Mouse (Mus musculus) mature B cell (primary cell): ENCODE results near the gene Uhrf1bp1l.
"Not testable (repeated sequence)": the region's sequence is repeated elsewhere in the genome, so short reads cannot be mapped to it uniquely, and the experiment has no call there.

ENCODE experiments used
- in situ Hi-C: fragments of 300-500 bp; cut with MboI; formaldehyde crosslinking; loops from 2 replicates; pipeline ENCODE4 v1.14.3; 2019

Gene Uhrf1bp1l

DNA sequence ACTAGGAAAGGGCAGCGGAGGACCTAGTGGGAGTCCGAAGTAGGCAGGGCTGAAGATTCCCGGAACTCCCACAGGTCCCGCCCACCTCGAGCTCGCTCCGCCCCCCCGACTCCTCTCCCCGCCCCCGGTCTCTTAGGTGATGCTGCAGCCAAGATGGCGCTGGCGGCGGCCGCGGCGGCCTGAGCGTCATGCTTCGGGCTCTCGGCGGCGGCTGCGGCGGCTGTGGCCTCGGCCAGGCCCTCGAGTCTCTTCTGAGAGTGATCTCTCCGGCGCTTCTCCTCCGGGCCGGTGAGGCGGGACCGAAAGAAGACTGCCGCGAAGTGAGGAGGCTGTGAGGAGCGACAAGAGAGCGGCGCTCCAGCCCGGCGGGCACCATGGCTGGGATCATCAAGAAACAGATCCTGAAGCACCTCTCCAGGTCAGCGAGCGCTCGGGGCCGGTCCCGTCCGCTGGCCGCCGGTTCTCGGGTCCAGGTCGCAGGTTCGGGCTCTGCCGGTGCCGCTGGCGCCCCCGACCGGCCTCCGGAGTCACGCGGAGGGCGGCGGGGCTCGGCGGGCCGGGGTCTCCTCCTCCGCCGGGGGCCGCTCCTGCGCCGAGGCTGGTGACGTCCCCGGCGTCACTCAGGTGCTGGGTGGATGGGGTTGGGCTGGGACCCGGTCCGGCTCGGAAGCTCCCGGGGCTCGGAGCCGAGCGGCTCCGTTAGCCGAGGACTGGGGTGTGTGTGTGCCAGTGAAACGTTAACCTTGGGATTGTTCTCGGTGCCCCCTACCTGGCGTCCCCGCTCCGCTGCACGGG, at the start of gene Uhrf1bp1l:
Gene Uhrf1bp1l (plus strand): TSS at position 121 of the 795 bp plus-strand sequence.
- in situ Hi-C loops: no loop called here

DNA sequence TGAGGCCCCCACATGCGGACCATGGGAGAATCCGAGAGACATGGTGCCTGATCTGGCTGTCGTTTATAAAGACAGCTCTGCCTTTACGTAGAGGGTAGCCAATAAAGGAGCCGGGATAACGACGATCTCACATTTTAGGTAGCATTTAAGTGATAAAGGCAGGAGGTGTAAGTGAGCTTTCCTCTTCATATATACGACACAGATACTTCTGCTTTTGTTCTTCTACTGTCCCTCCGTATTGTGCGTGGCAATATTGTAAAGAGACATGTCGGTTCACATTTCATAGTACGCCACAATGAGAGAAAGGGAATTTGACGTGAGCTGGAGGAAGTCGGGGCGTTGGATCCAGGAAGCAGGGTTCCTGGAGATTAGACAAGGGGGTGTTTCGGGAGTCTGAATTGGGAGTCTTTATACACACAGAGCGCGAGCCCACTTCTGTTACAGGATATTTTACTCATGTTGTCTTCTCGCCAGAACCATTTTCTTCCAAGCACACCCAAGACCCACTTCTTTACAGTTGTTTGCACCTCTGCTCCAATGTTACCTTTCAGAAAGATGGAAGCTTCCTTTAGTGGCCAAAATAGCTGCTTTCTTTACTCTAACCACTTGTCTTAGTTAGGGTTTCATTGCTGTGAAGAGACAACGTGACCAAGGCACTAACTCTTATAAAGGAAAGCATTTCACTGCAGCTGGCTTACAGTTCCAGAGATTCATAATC, 49.4 kb upstream of the Uhrf1bp1l start:
- in situ Hi-C loops: no loop called here

DNA sequence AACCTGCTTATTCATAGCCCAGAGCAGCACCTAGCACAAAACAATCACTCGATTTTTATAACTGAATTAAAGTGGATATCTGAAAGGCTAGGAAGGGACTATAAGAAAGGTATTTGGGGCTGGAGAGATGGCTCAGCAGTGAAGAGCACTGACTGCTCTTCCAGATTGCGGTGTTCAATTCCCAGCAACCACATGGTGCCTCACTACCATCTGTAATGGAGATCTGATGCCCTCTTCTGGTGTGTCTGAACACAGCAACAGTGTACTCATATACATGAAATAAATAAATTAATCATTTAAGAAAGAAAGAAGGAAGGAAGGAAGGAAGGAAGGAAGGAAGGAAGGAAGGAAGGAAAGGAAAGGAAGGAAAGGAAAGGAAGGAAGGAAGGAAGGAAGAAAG, 48.5 kb upstream of the Uhrf1bp1l start:
- in situ Hi-C loops: not testable (repeated sequence)

DNA sequence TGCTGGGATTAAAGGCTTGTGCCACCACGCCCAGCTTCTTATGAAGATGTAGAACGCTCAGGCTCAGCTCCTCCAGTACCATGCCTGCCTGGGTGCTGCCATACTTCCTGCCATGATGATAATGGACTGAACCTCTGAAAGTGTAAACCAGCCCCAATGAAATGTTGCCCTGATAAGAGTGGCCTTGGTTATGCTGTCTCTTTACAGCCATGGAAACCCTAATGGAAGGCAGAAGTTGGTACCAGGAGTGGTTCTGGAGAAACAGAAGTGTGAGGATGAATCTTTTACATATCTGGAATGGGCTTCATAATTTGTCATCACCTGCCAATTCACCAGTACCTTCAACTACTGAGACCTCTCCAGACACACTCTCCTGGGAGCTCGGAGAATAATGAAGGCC, 46.8 kb upstream of the Uhrf1bp1l start:
- in situ Hi-C loops: no loop called here

DNA sequence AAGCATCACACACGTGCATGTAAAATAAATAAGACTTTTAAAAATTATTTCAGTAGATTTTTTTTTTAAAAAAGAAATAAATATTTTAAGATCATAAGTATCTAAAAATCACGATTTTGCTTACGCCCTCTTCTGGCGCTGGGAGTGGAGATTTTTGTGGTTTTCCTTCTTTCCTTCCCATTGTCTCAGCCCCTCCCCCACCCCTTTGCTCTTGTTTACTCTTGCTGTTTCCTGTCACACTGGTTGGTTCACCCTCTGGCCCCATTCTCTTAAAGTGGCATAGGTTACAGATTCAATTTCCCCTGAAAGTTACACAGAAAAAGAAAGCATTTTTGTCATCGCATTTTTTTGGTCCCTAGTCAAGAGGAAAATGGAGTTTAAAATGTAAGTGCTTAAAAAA, 41.7 kb upstream of the Uhrf1bp1l start:
- in situ Hi-C loops: no loop called here

GRCm38 (mm10) chr10:89707397-89707796, 37.4 kb upstream of the Uhrf1bp1l start:
- in situ Hi-C loops: no loop called here

DNA sequence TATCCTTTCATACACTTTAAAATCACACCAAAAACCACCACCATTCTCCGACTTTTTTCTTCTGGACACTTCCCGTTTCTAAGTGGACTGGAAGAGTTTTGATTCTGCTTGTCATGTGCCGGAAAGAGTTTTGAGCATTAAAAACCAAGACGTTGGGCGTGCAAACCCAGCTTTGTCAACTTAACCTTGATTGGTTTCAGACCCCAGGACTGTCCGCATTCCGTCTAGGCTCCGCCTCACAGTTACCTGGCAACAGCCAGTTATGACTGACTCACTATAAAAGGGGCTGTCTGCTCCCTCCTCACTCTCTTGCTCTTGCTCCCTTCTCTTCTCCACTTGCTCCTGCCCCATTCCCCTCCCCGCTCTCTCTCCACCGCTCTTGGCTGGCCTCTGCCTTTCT, 36.1 kb upstream of the Uhrf1bp1l start:
- in situ Hi-C loops: no loop called here

DNA sequence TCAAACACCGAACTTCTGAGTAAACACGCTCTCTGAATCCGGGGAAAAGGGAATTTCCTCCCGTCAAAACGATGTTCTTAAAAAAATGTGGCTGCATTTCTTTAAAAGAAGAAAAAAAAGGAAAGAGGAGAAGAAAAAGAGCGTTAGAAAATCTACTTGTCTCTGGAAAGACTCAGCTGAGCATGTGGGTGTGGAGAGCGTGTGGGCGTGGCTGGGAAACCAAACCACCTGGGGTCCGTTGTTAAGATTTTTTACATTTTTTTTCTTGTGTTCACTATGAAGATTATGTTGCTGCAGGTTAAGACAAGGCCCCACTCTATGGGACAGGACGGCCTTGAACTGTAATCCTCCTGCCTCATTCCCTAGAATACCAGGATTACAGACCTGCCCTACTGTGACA, 29.9 kb upstream of the Uhrf1bp1l start:
- in situ Hi-C loops: no loop called here

DNA sequence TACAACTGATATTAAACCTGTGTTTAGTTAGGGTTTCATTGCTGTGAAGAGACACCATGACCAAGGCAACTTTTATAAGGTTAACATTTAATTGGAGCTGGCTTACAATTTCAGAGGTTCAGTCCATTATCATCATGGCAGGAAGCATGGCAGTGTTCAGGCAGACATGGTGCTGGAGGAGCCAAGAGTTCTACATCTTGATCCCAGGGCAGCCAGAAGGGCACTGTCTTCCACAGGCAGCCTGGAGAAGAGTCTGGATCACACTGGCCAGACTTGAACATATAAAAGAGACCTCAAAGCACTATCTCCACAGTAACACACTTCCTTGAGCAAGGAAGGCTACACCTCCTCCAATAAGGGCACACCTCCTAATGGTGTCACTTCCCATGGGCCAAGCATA, 24.5 kb upstream of the Uhrf1bp1l start:
- in situ Hi-C loops: no loop called here

- in situ Hi-C loops: no loop called here
Measured at GRCm38 (mm10) chr10:89720796-89721195, 24.0 kb upstream of the Uhrf1bp1l start.

DNA sequence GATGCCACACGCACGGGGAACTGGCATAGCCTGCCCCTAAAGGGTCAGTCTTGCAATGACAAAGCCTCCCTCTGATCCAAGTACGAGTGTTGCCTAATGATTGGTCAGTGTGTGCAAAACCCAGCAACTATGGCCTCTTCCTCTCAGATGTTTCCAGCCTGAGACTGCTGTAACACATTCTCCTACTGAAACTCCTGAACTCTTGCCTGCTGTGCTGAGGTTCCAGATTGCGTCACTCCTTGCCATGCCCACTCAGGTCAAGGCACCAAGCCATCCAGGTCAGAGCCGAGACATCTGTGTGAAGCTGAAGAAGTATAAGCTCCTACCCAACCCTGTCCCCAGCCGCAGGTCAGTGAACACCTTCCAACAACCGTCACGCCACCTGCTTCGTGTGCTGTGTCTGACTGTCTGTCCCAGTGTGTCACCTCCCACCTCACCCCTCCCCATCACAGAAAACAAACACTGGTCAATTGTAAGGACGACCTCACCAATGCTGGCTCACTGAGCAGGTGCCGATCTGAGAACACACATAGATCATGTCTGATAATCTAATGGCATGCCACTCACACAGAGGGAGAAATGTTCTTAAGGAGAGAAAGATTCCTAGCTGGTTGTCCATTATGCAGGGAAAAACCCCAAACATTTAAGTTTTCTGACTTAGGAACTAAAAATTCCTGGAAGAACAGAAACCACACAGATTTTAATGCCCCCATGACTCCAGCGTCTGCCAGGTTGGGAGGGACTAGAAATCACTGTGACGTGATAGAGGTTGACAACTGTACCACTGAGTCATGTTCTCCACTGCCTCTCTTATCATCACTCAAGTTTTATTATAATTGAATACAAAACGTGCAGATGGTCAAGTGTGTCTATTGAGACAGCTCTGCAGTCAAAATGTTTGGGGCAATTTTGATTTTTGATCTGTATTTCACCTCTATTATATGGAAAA, 22.3 kb upstream of the Uhrf1bp1l start:
- in situ Hi-C loops: no loop called here

GRCm38 (mm10) chr10:89730386-89730785, 14.4 kb upstream of the Uhrf1bp1l start:
- in situ Hi-C loops: no loop called here

DNA sequence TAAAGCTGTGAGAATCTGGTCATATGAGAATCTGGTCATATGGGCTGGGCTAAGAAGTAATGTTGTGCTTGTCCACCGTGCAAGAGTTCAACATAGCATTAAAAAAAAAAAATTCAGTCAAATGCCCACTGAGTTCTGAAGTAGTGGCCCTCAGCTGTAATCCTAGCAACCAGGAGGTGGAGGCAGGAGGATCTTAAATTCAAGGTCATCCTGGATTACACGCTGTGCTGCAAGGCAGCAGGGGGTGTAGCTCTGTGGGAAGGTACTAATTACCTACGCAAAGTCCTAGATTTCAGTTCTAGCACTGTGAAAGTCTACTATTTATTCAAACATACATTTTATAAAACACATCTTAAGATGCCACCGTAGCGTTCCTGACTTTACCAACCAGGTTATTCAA, 13.4 kb upstream of the Uhrf1bp1l start:
- in situ Hi-C loops: no loop called here

- in situ Hi-C loops: no loop called here
Measured at GRCm38 (mm10) chr10:89732001-89732794, 12.6 kb upstream of the Uhrf1bp1l start, which contains the start of gene Actr6. Actr6 (minus strand) TSS chr10:89732295.

DNA sequence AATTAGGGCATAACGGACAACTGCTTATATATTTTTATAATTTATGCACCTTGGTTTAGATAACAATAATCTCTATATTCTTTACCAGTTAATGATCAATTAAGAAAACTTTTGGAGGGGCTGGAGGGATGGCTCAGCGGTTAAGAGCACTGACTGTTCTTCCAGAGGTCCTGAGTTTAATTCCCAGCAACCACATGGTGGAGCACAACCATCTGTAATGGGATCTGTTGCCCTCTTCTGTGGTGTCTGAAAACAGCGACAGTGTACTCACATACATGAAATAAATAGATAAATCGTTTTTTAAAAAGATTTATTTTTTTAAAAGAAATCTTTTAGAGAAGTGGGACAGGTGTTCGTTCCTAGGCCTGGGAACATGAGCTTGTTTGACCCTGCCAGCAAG, 7.7 kb upstream of the Uhrf1bp1l start:
- in situ Hi-C loops: no loop called here

DNA sequence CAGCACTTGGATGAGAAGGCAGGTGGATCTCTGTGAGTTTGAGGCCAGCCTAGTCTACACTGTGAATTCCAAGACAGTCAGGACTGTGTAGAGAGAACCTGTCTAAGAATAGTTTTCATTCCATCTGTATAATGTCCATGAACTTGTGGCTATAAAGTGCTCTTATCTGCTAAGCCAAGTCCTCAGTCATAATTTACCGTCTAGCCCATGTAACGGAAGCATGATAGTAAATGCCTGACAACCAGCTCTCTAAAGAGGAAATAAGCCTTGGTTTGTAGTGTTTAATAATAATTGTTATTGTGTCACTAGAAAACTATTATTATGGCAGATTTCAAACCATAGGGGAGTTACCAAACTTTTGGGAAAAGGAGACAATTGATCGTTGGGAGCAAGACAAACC, 6.9 kb upstream of the Uhrf1bp1l start:
- in situ Hi-C loops: no loop called here

DNA sequence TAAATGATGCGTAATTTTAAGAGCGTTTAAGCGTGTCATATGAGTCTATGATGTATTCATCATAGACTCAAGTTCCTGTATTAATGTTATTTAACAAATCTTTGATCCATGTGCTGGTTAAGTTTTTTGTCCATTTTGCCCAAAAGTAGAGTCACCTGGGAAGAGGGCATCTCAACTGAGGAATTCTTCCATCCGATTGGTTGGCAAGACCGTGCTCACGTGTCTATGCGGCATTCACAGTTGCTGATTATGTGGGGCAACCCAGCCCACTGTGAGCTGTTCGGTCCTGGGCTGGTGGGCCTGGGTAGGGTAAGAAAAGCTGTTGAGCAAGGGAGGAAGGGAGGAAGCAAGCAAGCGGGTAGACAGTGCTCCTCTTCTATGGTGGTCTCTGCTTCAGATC, 6.4 kb upstream of the Uhrf1bp1l start:
- in situ Hi-C loops: no loop called here

DNA sequence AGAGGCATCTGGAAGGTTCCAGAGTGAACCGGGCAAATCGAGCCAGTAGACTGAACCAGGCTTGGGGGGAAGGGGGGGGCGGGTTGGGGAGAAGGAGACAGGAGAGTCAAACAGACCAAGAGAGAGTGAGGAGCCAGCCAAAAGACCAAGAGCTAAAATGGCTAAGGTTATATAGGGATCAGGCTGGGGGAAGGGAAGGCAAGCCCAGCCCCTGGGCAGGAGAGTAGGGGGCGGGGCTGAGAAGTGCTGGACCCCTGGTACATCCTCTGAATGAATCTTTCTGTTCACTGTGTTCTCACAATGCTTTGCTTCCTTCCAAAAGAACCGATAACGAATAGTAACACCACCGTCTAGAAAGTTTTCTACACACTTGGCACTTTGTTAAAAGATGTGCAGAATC, 5.1 kb upstream of the Uhrf1bp1l start:
- in situ Hi-C loops: no loop called here

GRCm38 (mm10) chr10:89740995-89741394, 3.8 kb upstream of the Uhrf1bp1l start:
- in situ Hi-C loops: no loop called here

- in situ Hi-C loops: no loop called here
Measured at GRCm38 (mm10) chr10:89743266-89743665, 1.5 kb upstream of the Uhrf1bp1l start.

DNA sequence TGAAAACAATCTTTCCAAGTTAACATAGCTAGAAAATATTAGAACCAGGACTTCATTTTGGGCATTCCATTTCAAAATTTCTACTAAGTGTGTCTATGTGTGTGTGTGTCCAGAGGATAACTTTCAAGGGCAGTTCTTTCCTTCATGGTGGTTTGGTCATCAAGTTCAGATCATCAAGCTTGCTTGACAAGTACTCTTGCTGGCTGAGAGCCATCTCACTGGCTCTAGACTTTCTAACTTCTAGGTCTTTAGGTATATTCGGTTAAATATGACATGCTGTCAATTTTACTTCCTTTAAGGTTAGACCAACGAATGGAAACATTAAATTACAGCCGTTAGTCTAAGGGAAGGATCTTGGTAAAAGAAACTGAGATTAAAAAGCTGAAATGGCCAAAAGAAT, 450 bp upstream of the Uhrf1bp1l start:
- in situ Hi-C loops: no loop called here
